Mouse (Mus musculus): ENCODE data around the gene Tenm2.

DNA sequence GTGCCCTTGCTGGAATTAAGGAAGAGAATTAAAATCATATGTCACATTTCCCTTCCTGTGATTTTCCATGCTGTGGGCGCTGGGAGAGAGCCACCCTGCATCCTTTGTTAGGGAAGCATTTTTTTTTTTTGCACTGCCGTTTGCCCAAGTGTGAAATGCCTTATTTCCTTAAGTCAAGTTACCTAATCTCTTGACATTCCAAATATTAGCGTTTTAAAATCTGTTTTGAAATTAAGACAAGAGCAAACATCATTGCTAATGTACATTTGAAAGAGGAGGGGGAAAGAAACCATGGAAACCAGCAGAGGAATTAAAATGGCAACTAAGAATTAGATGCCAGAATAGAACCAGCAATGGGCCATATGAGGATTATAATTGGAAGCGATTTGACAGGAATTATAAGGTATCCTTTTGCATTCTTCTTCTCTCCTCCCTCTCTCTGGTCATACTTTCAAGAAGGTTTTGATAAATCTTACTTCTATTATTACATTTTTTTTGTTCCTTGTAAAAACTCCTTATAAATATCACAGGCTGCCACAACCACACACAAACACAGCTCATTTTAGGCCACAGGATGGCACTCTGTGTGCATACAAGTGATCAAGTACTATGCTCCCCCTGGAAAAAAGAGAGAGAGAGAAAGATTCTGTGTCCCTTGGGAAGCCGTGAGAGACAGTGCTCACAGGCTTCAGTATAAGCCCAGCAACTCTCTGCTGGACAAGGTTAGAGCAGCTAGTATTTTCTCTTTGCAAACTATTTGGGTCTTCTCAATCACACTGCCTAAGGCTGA, 246.8 kb downstream of the Tenm2 start:
- TF ChIP-seq POLR2A (IDR thresholded peaks at IDR 0.05; ENCODE audit: low read depth, low read length), result no peak
- no peak for TF ChIP-seq CTCF (IDR thresholded peaks at IDR 0.05; ENCODE audit: extremely low read depth, insufficient read length, insufficient replicate concordance, low read depth, low read length)

Measured in small intestine, adult 2 months (tissue).